Comparison of ENCODE assay signal across 10 mouse cellular contexts in genomic region chr17:56754271-56755185, GRCm38 (mm10). TPM values are rescaled to one million over a fixed set of nuclear protein-coding genes. Genes with fewer than 3 reads are reported as not detected.
DNase-seq lines count a peak whose midpoint lies in the region; ATAC-seq lines count a peak whose summit lies in the region.
"Had no signal": no experiment of that assay in that cellular context is flagged by ENCODE, and none has a peak within 500 bp of the region (broad histone marks: within the 10 kb centered on the region; RNA-seq: fewer than 3 reads in every experiment).

No protein-coding gene starts in this region.

- peaks cover 15% of the 10 kb centered on the region; the same call in 1 of the 2 replicates for H3K4me1 ChIP-seq in heart, embryonic 11.5 days (ENCODE audit: control insufficient read depth, insufficient read depth, low read length)
- H3K4me1 ChIP-seq in midbrain, embryonic 11.5 days (ENCODE audit: control insufficient read depth, insufficient read depth, low read length) = peaks cover 14% of the 10 kb centered on the region
- peaks cover 14% of the 10 kb centered on the region for H3K4me1 ChIP-seq in midbrain, embryonic 16.5 days (ENCODE audit: control insufficient read depth, insufficient read depth, low read length)
- H3K4me1 ChIP-seq in stomach, embryonic 15.5 days = peaks cover 42% of the 10 kb centered on the region

- peak overlapping the region; percentile 11; the same call in 1 of the 2 replicates for H3K4me2 ChIP-seq in heart, embryonic 11.5 days
- no peak overlapping the region for H3K4me2 ChIP-seq in midbrain, embryonic 11.5 days
- H3K4me2 ChIP-seq in midbrain, embryonic 16.5 days (ENCODE audit: low read length) = no peak overlapping the region
- peak overlapping the region; percentile 34; the same call in 1 of the 2 replicates for H3K4me2 ChIP-seq in stomach, embryonic 15.5 days

- no peak overlapping the region for H3K27ac ChIP-seq in heart, embryonic 11.5 days (ENCODE audit: low read depth, low read length)
- no peak overlapping the region for H3K27ac ChIP-seq in midbrain, embryonic 11.5 days (ENCODE audit: low read depth, low read length)
- no peak overlapping the region for H3K27ac ChIP-seq in midbrain, embryonic 16.5 days (ENCODE audit: low read length)
- H3K27ac ChIP-seq in stomach, embryonic 15.5 days = no peak overlapping the region
- H3K27ac ChIP-seq: macrophage had no signal

- H3K9me3 ChIP-seq in heart, embryonic 11.5 days (replicated peaks; ENCODE audit: control insufficient read depth, low read length) = no peaks in the 10 kb centered on the region; the same call in 1 of the 2 replicates
- H3K9me3 ChIP-seq in midbrain, embryonic 11.5 days (ENCODE audit: control insufficient read depth, low read length) = no peaks in the 10 kb centered on the region
- H3K9me3 ChIP-seq in midbrain, embryonic 16.5 days (replicated peaks; ENCODE audit: control insufficient read depth, low read length, poor library complexity, severe bottlenecking) = no peaks in the 10 kb centered on the region
- H3K9me3 ChIP-seq in stomach, embryonic 15.5 days = no peaks in the 10 kb centered on the region

- 13% methylated on average over 36 of the region's 36 CpGs for WGBS in heart, embryonic 11.5 days (ENCODE audit: insufficient replicate concordance)
- 13% methylated on average over 36 of the region's 36 CpGs for WGBS in midbrain, embryonic 11.5 days
- WGBS in midbrain, embryonic 16.5 days = 13% methylated on average over 36 of the region's 36 CpGs
- WGBS in stomach, embryonic 15.5 days = 16% methylated on average over 36 of the region's 36 CpGs

- H3K9ac ChIP-seq in heart, embryonic 11.5 days (ENCODE audit: low read depth, low read length) = no peak overlapping the region
- H3K9ac ChIP-seq in midbrain, embryonic 11.5 days (ENCODE audit: low read length) = no peak overlapping the region
- H3K9ac ChIP-seq in midbrain, embryonic 16.5 days (ENCODE audit: low read depth, low read length) = no peak overlapping the region
- no peak overlapping the region for H3K9ac ChIP-seq in stomach, embryonic 15.5 days

- ATAC-seq in heart, embryonic 11.5 days (replicated peaks; ENCODE audit: insufficient number of reproducible peaks, low FRiP score, low TSS enrichment) = no peak
- no peak for ATAC-seq in midbrain, embryonic 11.5 days (ENCODE audit: low FRiP score)
- ATAC-seq in midbrain, embryonic 16.5 days = no peak
- ATAC-seq in stomach, embryonic 15.5 days (ENCODE audit: insufficient read depth, low FRiP score, low read depth) = no peak

- peak overlapping the region; percentile 8 for H3K4me3 ChIP-seq in heart, embryonic 11.5 days (ENCODE audit: low read depth, low read length)
- no peak overlapping the region for H3K4me3 ChIP-seq in midbrain, embryonic 11.5 days (ENCODE audit: low read depth, low read length)
- no peak overlapping the region for H3K4me3 ChIP-seq in midbrain, embryonic 16.5 days (ENCODE audit: low read depth, low read length)
- peak overlapping the region; percentile 12; the same call in 1 of the 2 replicates for H3K4me3 ChIP-seq in stomach, embryonic 15.5 days (replicated peaks)

- H3K36me3 ChIP-seq in heart, embryonic 11.5 days (ENCODE audit: control insufficient read depth, insufficient read depth, low read length) = no peaks in the 10 kb centered on the region
- no peaks in the 10 kb centered on the region for H3K36me3 ChIP-seq in midbrain, embryonic 11.5 days (ENCODE audit: control insufficient read depth, insufficient read depth, low read length)
- no peaks in the 10 kb centered on the region for H3K36me3 ChIP-seq in midbrain, embryonic 16.5 days (ENCODE audit: control insufficient read depth, insufficient read depth, low read length)
- no peaks in the 10 kb centered on the region for H3K36me3 ChIP-seq in stomach, embryonic 15.5 days

- no peak for DNase-seq in heart, postnatal 14 days
- peak; percentile 89 for DNase-seq in midbrain, embryonic 11.5 days (ENCODE audit: low spot score, missing footprints)
- DNase-seq in kidney, postnatal 25 days = peak; percentile 31 to 71
- DNase-seq in Muller cell, postnatal 12 days (ENCODE audit: inconsistent ontology term) = no peak
- no peak for DNase-seq in right cerebral cortex, postnatal 14 days
- DNase-seq: cerebellum, adult 8-10 months had no signal

- H3K27me3 ChIP-seq in heart, embryonic 11.5 days (ENCODE audit: control insufficient read depth, insufficient read depth, low read length) = peaks cover 86% of the 10 kb centered on the region
- peaks cover 67% of the 10 kb centered on the region for H3K27me3 ChIP-seq in midbrain, embryonic 11.5 days (ENCODE audit: control insufficient read depth, insufficient read depth, low read length)
- peaks cover 71% of the 10 kb centered on the region for H3K27me3 ChIP-seq in midbrain, embryonic 16.5 days (ENCODE audit: control insufficient read depth, insufficient read depth, low read depth, low read length)
- H3K27me3 ChIP-seq in stomach, embryonic 15.5 days (replicated peaks) = peaks cover 49% of the 10 kb centered on the region

- intact Hi-C loops in heart, postnatal 14 days (cut with DNase I) = loop anchor here (5.0 kb wide), 1 partner anchor 67 kb away; no protein-coding TSS in a partner anchor

RNA-seq across cellular contexts. Expression of gene Nrtn, which starts 2.8 kb away (rescaled TPM):
- 4.6 and 5.2 TPM in 2 replicates for polyA plus RNA-seq in heart, embryonic 11.5 days (2014; fragmentation: Nextera tagmentation; extraction: Ambion mirVana)
- total RNA-seq in heart, postnatal 14 days (2021) = 10 to 100 TPM; 19.7 to 20.0 TPM
- polyA plus RNA-seq in midbrain, embryonic 11.5 days (2014; fragmentation: Nextera tagmentation; extraction: Ambion mirVana) = 7.4 and 9.1 TPM in 2 replicates
- 2.5 and 4.0 TPM in 2 replicates for polyA plus RNA-seq in midbrain, embryonic 16.5 days (2015; fragmentation: Nextera tagmentation; extraction: Ambion mirVana)
- 13.3 and 14.7 TPM in 2 replicates for polyA plus RNA-seq in stomach, embryonic 15.5 days (2015; fragmentation: Nextera tagmentation; extraction: Ambion mirVana)
- polyA plus RNA-seq: macrophage had no signal

RNA-seq across cellular contexts. Expression of gene Dus3l, which starts 10.0 kb away (rescaled TPM):
- 28.4 and 32.1 TPM in 2 replicates for polyA plus RNA-seq in heart, embryonic 11.5 days (2014; fragmentation: Nextera tagmentation; extraction: Ambion mirVana)
- total RNA-seq in heart, postnatal 14 days (2021) = 10 to 100 TPM; 19.6 to 21.6 TPM
- polyA plus RNA-seq in midbrain, embryonic 11.5 days (2014; fragmentation: Nextera tagmentation; extraction: Ambion mirVana) = 31.5 and 34.6 TPM in 2 replicates
- polyA plus RNA-seq in midbrain, embryonic 16.5 days (2015; fragmentation: Nextera tagmentation; extraction: Ambion mirVana) = 96.8 and 106 TPM in 2 replicates
- 40.1 and 48.2 TPM in 2 replicates for polyA plus RNA-seq in stomach, embryonic 15.5 days (2015; fragmentation: Nextera tagmentation; extraction: Ambion mirVana)

RNA-seq across cellular contexts. Expression of gene Prr22, which starts 15.5 kb away (rescaled TPM):
- 0.97 and 1.0 TPM in 2 replicates for polyA plus RNA-seq in heart, embryonic 11.5 days (2014; fragmentation: Nextera tagmentation; extraction: Ambion mirVana)
- total RNA-seq in heart, postnatal 14 days (2021) = under 1 TPM; 0.48 to 0.49 TPM
- polyA plus RNA-seq in midbrain, embryonic 11.5 days (2014; fragmentation: Nextera tagmentation; extraction: Ambion mirVana) = 0.54 and 1.0 TPM in 2 replicates
- polyA plus RNA-seq in midbrain, embryonic 16.5 days (2015; fragmentation: Nextera tagmentation; extraction: Ambion mirVana) = 0.97 and 1.1 TPM in 2 replicates
- 1.3 and 1.4 TPM in 2 replicates for polyA plus RNA-seq in stomach, embryonic 15.5 days (2015; fragmentation: Nextera tagmentation; extraction: Ambion mirVana)
- polyA plus RNA-seq: macrophage had no signal

RNA-seq across cellular contexts. Expression of gene Vmac, which starts 36.7 kb away (rescaled TPM):
- polyA plus RNA-seq in heart, embryonic 11.5 days (2014; fragmentation: Nextera tagmentation; extraction: Ambion mirVana) = 11.9 and 13.4 TPM in 2 replicates
- 1 to 10 TPM; 5.3 to 7.6 TPM for total RNA-seq in heart, postnatal 14 days (2021)
- 13.1 and 15.0 TPM in 2 replicates for polyA plus RNA-seq in midbrain, embryonic 11.5 days (2014; fragmentation: Nextera tagmentation; extraction: Ambion mirVana)
- 15.6 and 16.1 TPM in 2 replicates for polyA plus RNA-seq in midbrain, embryonic 16.5 days (2015; fragmentation: Nextera tagmentation; extraction: Ambion mirVana)
- polyA plus RNA-seq in stomach, embryonic 15.5 days (2015; fragmentation: Nextera tagmentation; extraction: Ambion mirVana) = 16.9 and 21.5 TPM in 2 replicates

RNA-seq across cellular contexts. Expression of gene Ndufa11, which starts 37.0 kb away (rescaled TPM):
- 651 and 677 TPM in 2 replicates for polyA plus RNA-seq in heart, embryonic 11.5 days (2014; fragmentation: Nextera tagmentation; extraction: Ambion mirVana)
- total RNA-seq in heart, postnatal 14 days (2021) = 100 to 1,000 TPM; 796 to 811 TPM
- polyA plus RNA-seq in midbrain, embryonic 11.5 days (2014; fragmentation: Nextera tagmentation; extraction: Ambion mirVana) = 323 and 337 TPM in 2 replicates
- polyA plus RNA-seq in midbrain, embryonic 16.5 days (2015; fragmentation: Nextera tagmentation; extraction: Ambion mirVana) = 492 and 497 TPM in 2 replicates
- 437 and 463 TPM in 2 replicates for polyA plus RNA-seq in stomach, embryonic 15.5 days (2015; fragmentation: Nextera tagmentation; extraction: Ambion mirVana)

Comparison
In these comparisons a context has a peak if more than half of its experiments do, and no peak if none do; other contexts are left out.
1. H3K4me2 ChIP-seq: peak in heart, embryonic 11.5 days (single experiment) and stomach, embryonic 15.5 days (single experiment); none in midbrain, embryonic 11.5 days (single experiment) and midbrain, embryonic 16.5 days (single experiment).
2. H3K4me3 ChIP-seq: peak in heart, embryonic 11.5 days (single experiment) and stomach, embryonic 15.5 days (single experiment); none in midbrain, embryonic 11.5 days (single experiment) and midbrain, embryonic 16.5 days (single experiment).
3. DNase-seq: peak in midbrain, embryonic 11.5 days (single experiment) and kidney, postnatal 25 days (2 of 2); none in heart, postnatal 14 days (0 of 2), Muller cell, postnatal 12 days (single experiment) and right cerebral cortex, postnatal 14 days (single experiment).